Mouse (Mus musculus): ENCODE results near the gene Bcat2.
A peak's percentile ranks its signal among the peaks of the same experiment; 100 is the strongest.

Gene Bcat2

DNA sequence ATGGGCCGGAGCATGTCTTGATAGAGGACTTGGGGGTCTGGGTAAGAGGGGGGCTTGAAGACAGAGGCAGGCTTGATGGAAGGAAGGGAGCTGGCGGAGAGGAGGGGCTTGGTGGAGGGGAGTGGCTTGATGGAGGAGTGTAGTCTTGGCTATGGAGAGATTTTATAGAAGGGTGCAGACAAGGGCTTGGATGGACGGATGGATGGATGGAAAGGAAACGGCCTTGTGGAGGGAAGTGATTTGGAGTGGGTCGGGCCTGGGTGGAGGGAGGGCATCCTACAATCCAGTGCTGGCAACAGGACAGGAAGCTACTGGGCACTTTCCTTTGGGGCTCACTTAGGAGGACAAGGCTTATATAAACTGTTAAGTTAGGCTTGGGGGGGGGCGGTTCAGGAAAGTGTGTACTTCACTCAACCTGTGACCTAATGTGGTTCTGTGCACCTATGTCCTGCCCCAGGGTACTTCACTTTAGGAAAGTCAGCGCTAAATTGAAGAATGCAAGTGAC lies 56.7 kb downstream of the Bcat2 start:
- DNase-seq (ENCODE audit: low spot score), result no peak

DNA sequence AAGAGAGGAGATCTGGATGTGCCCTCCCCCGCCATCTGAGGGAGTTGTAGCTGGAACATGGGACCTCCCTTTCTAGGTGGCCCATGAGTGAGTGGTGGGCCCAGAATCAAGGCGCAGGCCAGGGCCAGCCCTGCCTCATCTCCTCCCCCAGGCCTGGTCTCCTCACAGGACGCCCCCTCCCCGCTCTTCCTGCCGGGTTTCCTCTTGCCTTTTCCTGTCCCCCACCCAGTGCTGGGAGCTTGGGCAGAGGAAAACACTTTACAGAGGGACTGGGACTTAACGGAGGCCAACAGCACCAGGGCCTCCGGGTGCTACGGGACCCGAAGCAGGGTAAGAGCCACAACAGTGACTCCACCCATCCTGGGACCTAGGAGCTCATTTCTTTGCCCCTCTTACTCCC lies 57.3 kb downstream of the Bcat2 start, which contains the start of gene Rasip1:
Rasip1 (plus strand) TSS at position 228 of the 400 bp plus-strand sequence.
- DNase-seq (ENCODE audit: low spot score), result no peak

DNA sequence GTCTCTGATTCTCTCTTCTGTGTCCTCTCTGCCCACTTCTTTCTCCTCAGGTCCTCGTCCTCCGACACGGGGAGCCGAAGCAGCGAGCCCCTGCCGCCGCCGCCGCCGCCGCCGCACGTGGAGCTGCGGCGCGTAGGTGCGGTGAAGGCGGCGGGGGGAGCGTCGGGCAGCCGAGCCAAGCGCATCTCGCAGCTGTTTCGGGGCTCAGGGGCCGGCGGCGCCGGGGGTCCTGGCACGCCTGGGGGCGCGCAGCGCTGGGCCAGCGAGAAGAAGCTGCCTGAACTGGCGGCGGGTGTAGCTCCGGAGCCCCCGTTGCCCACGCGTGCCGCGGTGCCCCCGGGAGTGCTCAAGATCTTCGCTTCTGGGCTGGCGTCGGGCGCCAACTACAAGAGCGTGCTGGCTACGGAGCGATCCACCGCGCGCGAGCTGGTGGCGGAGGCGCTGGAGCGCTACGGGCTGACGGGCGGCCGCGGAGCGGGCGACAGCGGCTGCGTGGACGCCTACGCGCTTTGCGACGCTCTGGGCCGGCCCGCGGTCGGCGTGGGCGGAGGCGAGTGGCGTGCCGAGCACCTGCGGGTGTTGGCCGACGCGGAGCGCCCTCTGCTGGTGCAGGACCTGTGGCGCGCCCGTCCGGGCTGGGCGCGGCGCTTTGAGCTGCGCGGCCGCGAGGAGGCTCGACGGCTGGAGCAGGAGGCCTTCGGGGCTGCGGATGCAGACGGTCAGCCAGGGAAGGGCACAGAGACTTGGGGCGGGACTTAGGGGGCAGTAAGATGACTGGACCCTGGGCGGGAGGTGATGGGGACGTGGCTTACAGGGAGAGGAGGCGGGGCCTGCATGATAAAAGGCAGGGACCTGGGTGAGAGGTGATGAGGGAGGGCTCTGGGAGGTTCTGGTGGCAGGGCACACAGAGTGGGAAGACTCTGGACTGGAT lies 58.7 kb downstream of the Bcat2 start:
- DNase-seq (ENCODE audit: low spot score), result peak; percentile 83

DNA sequence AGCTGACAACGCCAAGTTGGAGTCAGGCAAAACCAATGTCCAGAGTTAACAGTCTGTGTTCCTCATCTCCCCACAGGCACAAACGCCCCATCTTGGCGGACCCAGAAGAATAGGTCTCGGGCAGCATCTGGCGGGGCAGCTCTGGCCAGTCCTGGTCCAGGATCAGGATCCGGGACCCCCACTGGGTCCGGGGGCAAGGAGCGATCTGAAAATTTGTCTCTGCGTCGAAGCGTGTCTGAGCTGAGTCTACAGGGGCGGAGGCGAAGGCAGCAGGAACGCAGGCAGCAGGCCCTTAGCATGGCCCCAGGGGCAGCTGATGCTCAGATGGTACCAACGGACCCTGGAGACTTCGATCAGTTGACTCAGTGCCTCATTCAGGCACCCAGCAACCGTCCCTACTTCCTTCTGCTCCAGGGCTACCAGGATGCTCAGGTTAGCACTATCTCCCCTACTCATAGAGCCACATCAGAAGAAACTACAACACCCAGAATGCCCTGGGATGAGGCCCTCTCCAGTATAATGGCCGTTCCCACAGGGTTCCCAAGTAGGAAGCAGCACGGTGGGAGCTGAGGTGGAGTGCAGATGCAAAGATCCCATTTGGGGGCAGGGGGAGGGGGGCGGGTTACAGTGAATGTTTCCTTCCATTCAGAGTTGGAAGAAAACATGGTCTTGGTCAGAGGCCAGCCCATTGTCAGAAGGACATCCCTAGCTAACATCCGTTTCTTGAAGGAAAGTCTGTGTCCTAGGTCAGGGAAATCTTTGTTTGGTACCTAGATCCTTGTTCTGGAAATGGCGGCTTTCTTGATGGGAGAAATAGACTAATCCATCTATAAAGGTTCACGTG lies 60.3 kb downstream of the Bcat2 start:
- no peak for DNase-seq (ENCODE audit: low spot score)

DNA sequence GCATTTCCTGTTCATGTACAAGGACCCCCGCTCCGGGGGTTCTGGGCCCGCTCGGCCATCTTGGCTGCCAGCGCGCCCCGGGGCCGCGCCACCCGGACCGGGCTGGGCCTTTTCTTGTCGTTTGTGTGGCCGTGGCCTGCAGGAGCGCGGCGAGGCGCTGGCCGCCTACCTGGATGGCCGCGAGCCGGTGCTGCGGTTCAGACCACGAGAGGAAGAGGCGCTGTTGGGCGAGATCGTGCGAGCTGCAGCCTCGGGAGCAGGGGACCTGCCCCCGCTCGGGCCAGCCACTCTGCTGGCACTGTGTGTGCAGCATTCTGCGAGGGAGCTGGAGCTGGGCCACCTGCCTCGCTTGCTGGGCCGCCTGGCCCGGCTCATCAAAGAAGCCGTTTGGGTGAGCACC lies 62.5 kb downstream of the Bcat2 start:
- DNase-seq (ENCODE audit: low spot score), result no peak

DNA sequence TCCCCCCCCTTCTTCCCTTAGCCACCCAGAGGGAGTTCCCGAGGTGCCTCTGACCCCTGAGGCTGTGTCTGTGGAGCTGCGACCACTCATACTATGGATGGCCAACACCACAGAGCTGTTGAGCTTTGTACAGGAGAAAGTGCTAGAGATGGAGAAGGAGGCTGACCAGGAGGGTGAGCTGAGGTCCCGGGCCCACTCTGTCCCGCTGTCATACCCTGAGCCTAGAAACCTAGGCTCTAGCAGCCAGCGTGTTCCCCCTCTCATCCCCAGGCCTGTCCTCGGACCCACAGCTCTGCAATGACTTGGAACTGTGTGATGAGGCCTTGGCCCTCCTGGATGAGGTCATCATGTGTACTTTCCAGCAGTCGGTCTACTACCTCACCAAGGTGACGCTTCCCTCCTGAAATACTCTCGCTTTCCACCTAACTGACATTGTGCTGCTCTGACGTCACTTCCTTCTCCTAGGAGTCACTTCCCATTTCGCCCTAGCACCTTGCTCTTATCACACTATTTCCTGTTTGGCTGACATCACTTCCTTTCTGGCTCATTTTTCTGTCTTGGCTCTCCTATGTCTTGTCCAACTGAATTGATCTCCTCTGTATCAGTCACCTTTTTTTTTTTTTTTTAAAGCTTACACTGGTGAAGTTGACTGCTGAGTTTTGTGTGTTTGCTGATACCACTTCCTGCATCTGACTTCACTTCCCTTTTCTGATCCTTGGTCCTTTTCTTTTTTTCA lies 65.2 kb downstream of the Bcat2 start:
- no peak for DNase-seq (ENCODE audit: low spot score)

DNA sequence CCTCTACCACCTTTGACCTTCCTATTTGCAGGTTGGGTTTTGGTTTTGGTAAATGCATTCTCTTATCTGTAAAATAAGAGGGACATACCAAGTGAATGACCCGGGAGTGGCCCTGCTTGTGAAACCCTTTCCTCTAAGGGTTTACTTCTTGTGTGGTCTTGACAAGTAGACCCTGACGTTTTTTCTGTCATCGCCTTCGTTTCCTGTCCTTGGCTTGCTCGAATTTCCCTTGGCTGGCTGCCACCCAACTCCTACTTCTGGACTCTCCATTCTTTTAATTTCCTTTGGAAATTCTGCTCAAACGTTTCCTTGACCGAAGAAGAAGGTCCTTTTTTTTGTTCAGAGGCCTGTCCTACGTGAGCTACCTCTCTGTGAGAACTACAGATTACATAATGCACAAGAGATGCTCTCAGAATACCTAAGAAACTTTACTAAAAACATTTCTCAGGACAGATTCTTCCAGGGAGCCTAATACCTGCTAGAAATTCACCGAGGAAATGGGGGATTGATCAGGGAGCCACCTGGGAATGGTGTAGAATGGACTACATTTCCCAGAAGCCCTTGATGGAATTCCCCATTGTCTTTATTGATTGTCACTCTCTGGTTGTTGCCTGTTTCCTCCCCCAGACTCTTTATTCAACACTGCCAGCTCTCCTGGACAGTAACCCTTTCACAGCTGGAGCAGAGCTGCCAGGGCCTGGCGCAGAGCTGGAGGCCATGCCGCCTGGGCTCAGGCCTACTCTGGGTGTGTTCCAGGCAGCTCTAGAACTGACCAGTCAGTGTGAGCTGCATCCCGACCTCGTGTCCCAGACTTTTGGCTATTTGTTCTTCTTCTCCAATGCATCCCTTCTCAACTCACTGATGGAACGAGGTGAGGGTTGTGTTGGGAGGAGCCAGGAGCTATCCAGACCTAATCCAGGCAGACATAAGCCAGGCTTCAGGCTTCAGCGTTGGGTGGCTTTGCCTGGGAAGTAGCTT lies 66.0 kb downstream of the Bcat2 start:
- no peak for DNase-seq (ENCODE audit: low spot score)

DNA sequence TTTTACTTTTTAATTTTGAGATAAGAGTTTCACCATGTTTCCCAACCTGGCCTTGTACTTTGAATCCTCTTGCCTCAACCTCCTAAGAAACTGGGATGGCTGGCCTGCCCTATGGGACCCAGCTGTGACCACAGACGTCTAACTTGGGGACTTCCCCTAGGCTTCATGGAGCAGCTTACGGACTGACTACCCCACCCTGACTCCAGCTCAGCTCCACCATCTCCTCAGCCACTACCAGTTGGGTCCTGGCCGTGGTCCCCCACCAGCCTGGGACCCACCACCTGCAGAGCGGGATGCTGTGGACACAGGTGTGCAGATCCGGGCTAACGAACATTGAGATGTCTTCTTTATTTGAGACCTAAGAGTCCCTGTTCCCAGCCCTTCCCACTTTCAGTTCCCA lies 67.8 kb downstream of the Bcat2 start:
- DNase-seq (ENCODE audit: low spot score), result no peak

DNA sequence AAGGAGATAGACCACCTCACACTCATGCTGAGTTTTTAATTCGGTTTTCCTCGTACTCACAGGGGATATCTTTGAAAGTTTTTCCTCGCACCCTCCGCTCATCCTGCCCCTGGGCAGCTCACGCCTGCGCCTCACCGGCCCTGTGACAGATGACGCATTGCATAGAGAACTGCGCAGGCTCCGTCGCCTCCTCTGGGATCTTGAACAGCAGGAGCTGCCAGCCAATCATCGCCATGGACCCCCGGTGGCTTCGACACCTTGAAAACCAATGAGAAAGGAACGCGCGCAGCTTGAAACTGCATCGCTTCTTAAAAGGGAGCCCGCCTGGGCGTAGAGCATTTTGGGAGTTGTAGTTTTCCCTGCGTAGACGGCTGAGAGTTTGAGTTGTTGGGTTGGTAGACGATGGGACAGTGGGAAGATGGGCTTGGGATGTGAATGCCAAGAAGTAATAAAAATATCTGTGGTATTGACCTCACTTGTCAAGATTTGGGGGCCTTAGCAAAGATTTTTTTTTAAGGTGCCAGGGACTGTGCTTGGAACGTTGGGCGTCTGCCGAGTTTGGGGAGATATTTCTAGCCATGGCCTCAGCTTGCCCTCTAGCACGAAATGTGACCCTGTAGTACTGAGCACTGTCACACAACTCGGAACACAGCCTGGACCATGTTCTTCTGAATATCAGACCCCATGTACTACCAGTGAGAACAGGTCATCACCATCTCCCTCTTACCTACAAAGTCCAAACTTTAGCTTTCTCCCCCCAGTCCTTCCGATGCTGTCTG lies 68.9 kb downstream of the Bcat2 start:
- DNase-seq (ENCODE audit: low spot score), result peak; percentile 97

All from layer of hippocampus, adult 11-12 months (tissue).